Mouse (Mus musculus) kidney, adult 2 months (tissue): ENCODE results near the gene Fbxo24.

Experiments used
- CTCF ChIP-seq: fragments of 200-500 bp; conservative IDR thresholded peaks from 2 replicates; pipeline ENCODE4 v1.5.1; 2011; ENCODE audit warnings: low read depth, mild to moderate bottlenecking, control low read depth, low read length, moderate library complexity, mixed read lengths; ENCODE audit not compliant: insufficient read depth, insufficient read length
- POLR2A ChIP-seq: fragments of 200-500 bp; IDR thresholded peaks from one replicate; pipeline ENCODE4 v1.6.1; 2011; ENCODE audit warnings: low read depth, low read length, control low read depth

DNA sequence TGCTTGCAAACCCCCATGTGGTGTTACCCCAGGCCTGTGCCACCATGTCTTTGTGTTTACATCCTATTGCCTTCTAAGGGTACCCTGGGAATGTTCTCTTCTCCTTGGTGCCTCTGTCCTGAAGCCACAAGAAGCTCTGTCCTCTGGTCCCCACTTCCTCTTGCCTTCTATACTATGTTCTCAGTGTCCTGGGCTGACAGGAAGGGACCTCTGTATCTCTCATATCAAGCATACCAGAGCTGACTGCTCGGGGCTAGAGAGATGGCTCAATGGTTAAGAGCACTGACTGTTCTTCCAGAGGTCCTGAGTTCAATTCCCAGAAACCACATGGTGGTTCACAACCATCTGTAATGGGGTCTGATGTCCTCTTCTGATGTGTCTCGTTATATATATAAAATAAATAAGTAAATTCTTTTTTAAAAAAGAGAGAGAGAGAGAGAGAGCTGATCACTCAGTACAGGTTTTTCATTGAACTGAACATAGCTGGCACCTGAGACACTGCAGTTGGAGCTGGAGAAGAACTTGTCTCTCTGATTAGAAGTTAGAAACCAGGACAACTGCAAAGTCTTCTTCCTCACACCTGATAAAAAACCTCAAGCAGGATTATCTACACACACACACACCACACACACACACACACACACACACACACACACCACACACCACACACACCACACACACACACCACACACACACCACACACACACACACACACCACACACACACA, 30.5 kb downstream of the Fbxo24 start:
- no peak for TF ChIP-seq CTCF
- no peak for TF ChIP-seq POLR2A
